Mouse (Mus musculus) embryonic stem cell, embryonic (primary cell): Measurements from ENCODE around the gene Ppp1r15a.

Source experiments
- CTCF ChIA-PET, 4 experiments: fragments of 300-600 bp in 2 of 4; fragments of 350-600 bp in 2 of 4; sonication (Branson Sonifier 250); formaldehyde crosslinking; loops; one replicate each; lab custom pipeline; 2022; ENCODE audit warnings: inconsistent platforms in 2 of 4; lab: Charles Lee
- POLR2A ChIA-PET, 4 experiments: fragments of 300-600 bp in 2 of 4; fragments of 350-600 bp in 2 of 4; sonication (Branson Sonifier 250); formaldehyde crosslinking; loops; one replicate each; lab custom pipeline; 2022; ENCODE audit warnings: antibody characterized with exemption in 4 of 4, inconsistent platforms in 1 of 4; lab: Charles Lee

Gene Ppp1r15a

DNA sequence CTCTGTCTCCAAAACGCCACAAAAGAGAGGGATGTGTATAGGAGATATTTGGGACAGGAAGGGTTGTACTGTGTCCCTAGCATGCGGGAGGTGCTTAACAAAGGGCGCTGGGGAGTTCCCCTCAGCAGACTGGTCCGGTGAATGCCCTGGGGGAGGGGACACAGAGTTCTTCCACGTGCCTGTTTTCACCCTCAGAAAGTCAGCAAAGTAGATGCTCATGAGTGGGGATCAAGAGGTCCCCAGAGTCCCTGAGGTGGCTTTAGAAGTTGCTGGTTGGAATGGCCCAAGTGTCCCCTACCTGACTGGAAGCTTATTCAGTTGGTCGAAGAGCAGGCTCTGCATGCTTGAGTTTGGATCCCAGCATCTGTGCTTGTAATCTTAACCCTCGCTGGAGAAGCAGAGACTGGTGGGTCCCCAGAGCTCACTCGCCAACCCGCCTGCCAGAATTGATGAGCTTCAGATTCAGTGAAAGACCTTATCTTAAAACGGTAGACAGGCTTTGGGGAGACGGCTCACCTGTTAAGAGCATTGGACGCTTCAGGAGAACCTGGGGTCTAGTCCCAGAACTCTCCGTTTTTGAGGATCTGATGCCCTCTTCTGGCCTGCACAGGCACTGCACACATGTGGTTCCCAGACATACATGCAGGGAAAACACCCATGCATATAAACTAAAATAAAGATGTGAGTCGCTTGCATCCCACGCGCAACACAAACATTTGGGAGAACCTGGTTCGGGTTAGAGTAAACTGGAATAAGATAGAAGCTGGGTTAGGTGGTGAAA, 35.0 kb upstream of the Ppp1r15a start:
- CTCF ChIA-PET = interaction anchor here (0.5 to 4.2 kb wide), 26 partner anchors 10 to 386 kb away, joined by 3 to 27 read pairs (median 4); partner anchors contain the start of genes Nucb1 (in 1 of the 4), Syngr4 (in 1 of the 4) and Tmem143 (in 1 of the 4)
- POLR2A ChIA-PET = interaction anchor here (0.5 to 46.0 kb wide), 50 partner anchors 7 to 574 kb away, joined by 3 to 1068 read pairs (median 5); partner anchors contain the start of genes Plekha4 (in 3 of the 4), Ppp1r15a (in 3 of the 4), Bax (in 2 of the 4) and Bcat2 (in 2 of the 4)

DNA sequence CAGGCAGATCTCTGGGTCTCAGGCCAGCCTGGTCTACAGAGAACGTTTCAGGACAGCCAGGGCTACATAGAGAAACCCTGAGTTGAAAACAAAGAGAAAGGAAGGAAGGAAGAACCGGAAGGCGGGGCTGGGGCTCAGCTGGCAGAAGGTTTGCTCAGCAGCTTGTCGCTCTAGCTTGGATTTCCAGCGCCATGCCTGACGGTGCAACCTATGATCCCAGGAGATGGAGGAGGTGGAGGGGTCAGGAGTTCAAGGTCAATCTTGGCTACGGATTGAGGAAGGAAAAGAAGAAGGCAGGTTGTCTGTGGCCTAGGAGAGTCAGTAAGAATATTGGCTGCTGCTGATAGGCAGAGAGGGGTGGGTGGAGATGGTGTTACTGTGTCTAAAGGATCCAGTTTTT, 34.2 kb upstream of the Ppp1r15a start:
- ChIA-PET CTCF (interaction anchor here (0.6 to 4.2 kb wide), 19 partner anchors 8 to 413 kb away, joined by 3 to 27 read pairs (median 4); partner anchors contain the start of gene Nucb1 (in 1 of the 4)), POLR2A (interaction anchor here (0.6 to 46.0 kb wide), 54 partner anchors 6 to 455 kb away, joined by 3 to 1068 read pairs (median 6); partner anchors contain the start of genes Ftl1 (in 3 of the 4), Plekha4 (in 3 of the 4), Ppp1r15a (in 3 of the 4) and Bax (in 2 of the 4))

- ChIA-PET CTCF (interaction anchor here (0.5 to 4.2 kb wide), 26 partner anchors 8 to 526 kb away, joined by 3 to 27 read pairs (median 4); partner anchors contain the start of gene Gys1 (in 1 of the 4)), POLR2A (interaction anchor here (0.6 to 46.0 kb wide), 78 partner anchors 5 to 743 kb away, joined by 3 to 1068 read pairs (median 6); partner anchors contain the start of genes Plekha4 (in 4 of the 4), Ppp1r15a (in 4 of the 4), Bax (in 2 of the 4) and Bcat2 (in 2 of the 4))
These were observed 32.8 kb upstream of the Ppp1r15a start for GRCm38 (mm10) chr7:45558907-45559306.

GRCm38 (mm10) chr7:45555787-45556186, 29.7 kb upstream of the Ppp1r15a start:
- ChIA-PET CTCF (interaction anchor here (0.5 to 2.8 kb wide), 22 partner anchors 10 to 127 kb away, joined by 3 to 13 read pairs (median 4); no protein-coding TSS in a partner anchor), POLR2A (interaction anchor here (0.6 to 21.4 kb wide), 18 partner anchors 11 to 99 kb away, joined by 3 to 1068 read pairs (median 7); partner anchors contain the start of genes Plekha4 (in 3 of the 4), Ppp1r15a (in 3 of the 4), Bcat2 (in 2 of the 4) and Bax (in 1 of the 4))

DNA sequence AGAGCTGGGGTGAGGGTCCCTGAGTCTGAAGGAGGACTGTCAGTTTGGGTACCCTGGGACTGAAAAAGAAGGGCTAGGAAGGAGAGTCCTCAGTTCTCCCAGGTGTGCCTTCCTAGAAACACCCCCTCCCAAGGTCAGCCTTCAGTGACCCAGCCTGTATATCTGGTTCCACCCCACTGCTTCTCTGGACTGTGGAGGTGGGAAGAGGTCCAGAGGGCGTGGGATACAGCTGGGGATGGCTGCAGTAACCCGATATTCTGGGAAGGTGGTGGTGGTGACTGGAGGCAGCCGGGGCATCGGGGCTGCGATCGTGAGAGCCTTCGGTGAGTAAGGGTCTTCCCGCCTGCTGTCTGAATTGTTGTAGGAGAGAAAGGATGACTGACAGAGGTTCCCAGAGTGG, 28.7 kb upstream of the Ppp1r15a start, which contains the start of gene Hsd17b14:
Gene Hsd17b14 (plus strand): TSS at position 150 of the 400 bp plus-strand sequence.
- ChIA-PET CTCF (interaction anchor here (0.6 to 2.8 kb wide), 10 partner anchors 11 to 245 kb away, joined by 3 to 13 read pairs (median 4); no protein-coding TSS in a partner anchor), POLR2A (interaction anchor here in 3 of 4 experiments (0.6 to 21.4 kb wide), 19 partner anchors 10 to 128 kb away, joined by 3 to 1068 read pairs (median 9); partner anchors contain the start of genes Plekha4 (in 3 of the 3), Ppp1r15a (in 3 of the 3), Bcat2 (in 2 of the 3) and Ftl1 (in 2 of the 3))

GRCm38 (mm10) chr7:45553990-45554389, 27.9 kb upstream of the Ppp1r15a start:
- POLR2A ChIA-PET = interaction anchor here in 3 of 4 experiments (0.8 to 21.4 kb wide), 29 partner anchors 9 to 164 kb away, joined by 3 to 1068 read pairs (median 5); partner anchors contain the start of genes Plekha4 (in 3 of the 3), Ppp1r15a (in 3 of the 3), Bcat2 (in 2 of the 3) and Ftl1 (in 2 of the 3)
- CTCF ChIA-PET = interaction anchor here in 2 of 4 experiments (0.6 to 1.4 kb wide), 4 partner anchors 9 to 79 kb away, joined by 3 read pairs; no protein-coding TSS in a partner anchor

- ChIA-PET POLR2A (interaction anchor here in 3 of 4 experiments (0.5 to 21.4 kb wide), 32 partner anchors 9 to 165 kb away, joined by 3 to 1068 read pairs (median 4); partner anchors contain the start of genes Bcat2 (in 2 of the 3), Ftl1 (in 2 of the 3), Plekha4 (in 2 of the 3) and Ppp1r15a (in 2 of the 3)), CTCF (interaction anchor here in 2 of 4 experiments (0.6 to 1.5 kb wide), 7 partner anchors 9 to 78 kb away, joined by 3 to 7 read pairs (median 3); no protein-coding TSS in a partner anchor)
These were observed 27.5 kb upstream of the Ppp1r15a start for GRCm38 (mm10) chr7:45553519-45553918.

- POLR2A ChIA-PET = interaction anchor here (0.6 to 21.4 kb wide), 36 partner anchors 8 to 370 kb away, joined by 3 to 1068 read pairs (median 6); partner anchors contain the start of genes Plekha4 (in 4 of the 4), Ppp1r15a (in 4 of the 4), Bcat2 (in 2 of the 4) and Ftl1 (in 2 of the 4)
- CTCF ChIA-PET = interaction anchor here in 1 of 4 experiments (0.6 to 2.8 kb wide), 4 partner anchors 35 to 286 kb away, joined by 3 to 13 read pairs (median 3); no protein-coding TSS in a partner anchor
These were observed 25.4 kb upstream of the Ppp1r15a start for GRCm38 (mm10) chr7:45551512-45551883.

DNA sequence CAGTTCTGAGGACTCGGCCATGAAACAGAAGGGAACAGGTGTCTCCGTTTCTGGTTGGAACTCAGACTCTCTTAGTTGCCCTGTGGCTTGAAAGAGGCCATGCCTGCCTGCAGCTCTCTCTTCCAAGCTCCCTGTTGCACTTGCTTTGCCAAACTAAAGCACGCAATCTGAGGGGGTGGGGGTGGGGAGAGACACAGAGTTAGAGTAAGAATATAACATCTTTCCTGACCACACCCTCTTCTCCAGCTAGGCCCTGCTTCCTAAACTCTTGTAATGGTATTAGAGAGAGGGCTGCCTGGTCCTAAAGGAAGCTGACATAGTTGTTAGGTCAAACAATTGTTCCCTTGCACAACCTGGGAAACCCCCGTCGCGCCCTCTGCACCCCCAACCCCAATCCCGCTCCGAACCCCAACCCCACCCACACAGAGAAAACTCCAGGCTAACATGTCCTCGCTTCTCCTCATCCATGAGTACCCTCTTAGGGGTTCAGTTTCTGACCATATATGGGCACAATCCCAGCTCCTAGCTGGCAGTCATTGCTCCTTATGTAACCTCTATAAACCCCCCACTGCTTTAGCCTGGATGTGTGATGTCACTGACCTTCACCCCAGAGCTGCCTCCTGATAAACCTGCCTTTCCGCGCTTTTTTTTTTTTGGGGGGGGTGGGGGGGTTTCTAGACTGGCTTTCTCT, 24.9 kb upstream of the Ppp1r15a start:
- ChIA-PET CTCF (interaction anchor here (0.6 to 2.8 kb wide), 12 partner anchors 10 to 285 kb away, joined by 3 to 13 read pairs (median 3); no protein-coding TSS in a partner anchor), POLR2A (interaction anchor here (0.5 to 21.4 kb wide), 66 partner anchors 8 to 423 kb away, joined by 3 to 1068 read pairs (median 5); partner anchors contain the start of genes Plekha4 (in 4 of the 4), Ppp1r15a (in 4 of the 4), Ftl1 (in 3 of the 4) and Bcat2 (in 2 of the 4))

GRCm38 (mm10) chr7:45549641-45550436, 23.8 kb upstream of the Ppp1r15a start:
- POLR2A ChIA-PET = interaction anchor here (0.5 to 21.4 kb wide), 68 partner anchors 9 to 209 kb away, joined by 3 to 1068 read pairs (median 5); partner anchors contain the start of genes Ftl1 (in 3 of the 4), Plekha4 (in 3 of the 4), Ppp1r15a (in 3 of the 4) and Bcat2 (in 2 of the 4)
- CTCF ChIA-PET = interaction anchor here (0.6 to 2.8 kb wide), 15 partner anchors 9 to 252 kb away, joined by 3 to 13 read pairs (median 3); partner anchors contain the start of genes Gys1 (in 1 of the 4), Plekha4 (in 1 of the 4) and Ppp1r15a (in 1 of the 4)

DNA sequence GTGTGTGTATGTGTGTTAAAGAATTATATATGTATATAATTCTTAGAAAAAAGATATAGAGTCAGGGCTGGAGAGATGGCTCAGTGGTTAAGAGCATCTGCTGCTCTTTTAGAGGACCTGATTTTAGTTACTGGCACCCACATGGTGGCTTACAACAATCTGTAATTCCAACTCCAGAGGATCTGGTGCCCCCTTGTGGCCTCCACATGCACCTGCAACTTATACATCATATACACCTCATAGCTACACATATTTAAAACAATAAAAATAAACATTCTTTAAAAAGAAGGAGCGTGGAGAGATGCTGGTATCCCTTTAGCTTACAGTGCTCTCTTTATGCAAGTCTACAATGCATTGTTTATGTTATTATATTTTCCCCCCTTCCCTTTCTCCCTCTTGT, 18.5 kb upstream of the Ppp1r15a start:
- ChIA-PET POLR2A (interaction anchor here in 2 of 4 experiments (0.8 to 20.6 kb wide), 9 partner anchors 9 to 143 kb away, joined by 3 to 1068 read pairs (median 4); partner anchors contain the start of genes Plekha4 (in 2 of the 2), Ppp1r15a (in 2 of the 2) and Bcat2 (in 1 of the 2)), CTCF (interaction anchor here in 2 of 4 experiments (0.6 to 1.4 kb wide), 11 partner anchors 9 to 560 kb away, joined by 3 to 5 read pairs (median 3); partner anchors contain the start of gene Kcna7 (in 1 of the 2))

GRCm38 (mm10) chr7:45540213-45540612, 14.1 kb upstream of the Ppp1r15a start:
- CTCF ChIA-PET = interaction anchor here in 3 of 4 experiments (0.5 to 2.1 kb wide), 5 partner anchors 15 to 72 kb away, joined by 3 to 5 read pairs (median 3); no protein-coding TSS in a partner anchor

GRCm38 (mm10) chr7:45539095-45539494, 13.0 kb upstream of the Ppp1r15a start:
- ChIA-PET POLR2A (interaction anchor here in 3 of 4 experiments (0.6 to 6.1 kb wide), 35 partner anchors 8 to 538 kb away, joined by 3 to 79 read pairs (median 4); partner anchors contain the start of genes Plekha4 (in 3 of the 3), Ppp1r15a (in 3 of the 3), Ftl1 (in 2 of the 3) and Hsd17b14 (in 2 of the 3)), CTCF (interaction anchor here in 3 of 4 experiments (0.6 to 1.5 kb wide), 10 partner anchors 17 to 126 kb away, joined by 3 to 14 read pairs (median 3); partner anchors contain the start of genes Bax (in 1 of the 3) and Ntf5 (in 1 of the 3))

More at GRCm38 (mm10) chr7:45540213-45540612, 14.1 kb upstream of the Ppp1r15a start:
- POLR2A ChIA-PET = interaction anchor here in 3 of 4 experiments (0.7 to 6.1 kb wide), 18 partner anchors 10 to 178 kb away, joined by 3 to 79 read pairs (median 3); partner anchors contain the start of genes Plekha4 (in 3 of the 3), Ppp1r15a (in 3 of the 3), Hsd17b14 (in 2 of the 3) and Bax (in 1 of the 3)
